Mouse (Mus musculus) midbrain, embryonic 10.5 days (tissue): Measurements from ENCODE around the gene Mtcl1. TPM values are rescaled to one million over a fixed set of nuclear protein-coding genes. Genes with fewer than 3 reads are reported as not detected.

Source experiments
- DNase-seq: peaks from one replicate; pipeline ENCODE4 v3.0.0-alpha.2; 2017; ENCODE audit warnings: low spot score
- H3K27ac ChIP-seq: fragments of 300-500 bp; sonication (generic); replicated peaks from 2 replicates; pipeline ENCODE4 v1.5.1; 2016; ENCODE audit warnings: mild to moderate bottlenecking
- H3K27me3 ChIP-seq: fragments of 300-500 bp; sonication (generic); 2 replicates; pipeline ENCODE4 v1.6.1; 2016; ENCODE audit warnings: low read depth, mild to moderate bottlenecking; ENCODE audit not compliant: poor library complexity, severe bottlenecking
- H3K36me3 ChIP-seq: fragments of 300-500 bp; sonication (generic); 2 replicates; pipeline ENCODE4 v1.6.1; 2016; ENCODE audit warnings: mild to moderate bottlenecking, moderate library complexity
- H3K4me1 ChIP-seq: fragments of 300-500 bp; sonication (generic); 2 replicates; pipeline ENCODE4 v1.6.1; 2016
- H3K4me3 ChIP-seq: fragments of 300-500 bp; sonication (generic); 2 replicates; pipeline ENCODE4 v1.5.1; 2016; ENCODE audit warnings: mild to moderate bottlenecking, moderate library complexity
- H3K9me3 ChIP-seq: fragments of 300-500 bp; sonication (generic); replicated peaks from 2 replicates; pipeline ENCODE4 v1.6.1; 2016; ENCODE audit warnings: mild to moderate bottlenecking
- WGBS: fragments of 180-500 bp; shearing (Covaris S2); methylation state at CpG from one replicate; pipeline ENCODE4 v1.1.7; 2016; 5-methylcytosine and 5-hydroxymethylcytosine counted together
- polyA plus RNA-seq: library from polyadenylated mRNA; unstranded; fragments of >200 nt; fragmentation: Nextera tagmentation; extraction: Ambion mirVana; gene quantifications from 2 replicates; pipeline ENCODE4 v1.2.1, GENCODE M21; 2016

The Mtcl1 gene
- polyA plus RNA-seq, 1 experiment from 2014 or later = 45.9 TPM

GRCm38 (mm10) chr17:66321933-66322332, 127.6 kb downstream of the Mtcl1 start:
- Histone ChIP-seq H3K4me1 (peaks cover 37% of the 10 kb centered on the region), H3K4me3 (no peak overlapping the region), H3K27ac (no peak overlapping the region), H3K36me3 (no peaks in the 10 kb centered on the region), H3K9me3 (no peaks in the 10 kb centered on the region), H3K27me3 (no peaks in the 10 kb centered on the region)
- DNase-seq = no peak
- WGBS = 85% methylated on average over 14 of the region's 14 CpGs

- H3K36me3 ChIP-seq = no peaks in the 10 kb centered on the region
- no peak overlapping the region for H3K4me3 ChIP-seq
- WGBS = 87% methylated on average over 20 of the region's 20 CpGs
- no peak overlapping the region for H3K27ac ChIP-seq
- DNase-seq = no peak
- peaks cover 35% of the 10 kb centered on the region for H3K4me1 ChIP-seq
- no peaks in the 10 kb centered on the region for H3K9me3 ChIP-seq
- H3K27me3 ChIP-seq = no peaks in the 10 kb centered on the region
Observed at GRCm38 (mm10) chr17:66320716-66321372, 128.7 kb downstream of the Mtcl1 start.

GRCm38 (mm10) chr17:66318031-66318430, 131.5 kb downstream of the Mtcl1 start:
- Histone ChIP-seq H3K9me3 (no peaks in the 10 kb centered on the region), H3K4me1 (peaks cover 50% of the 10 kb centered on the region), H3K27me3 (no peaks in the 10 kb centered on the region), H3K27ac (no peak overlapping the region), H3K4me3 (no peak overlapping the region), H3K36me3 (no peaks in the 10 kb centered on the region)
- no peak for DNase-seq
- WGBS = 91% methylated on average over 3 of the region's 3 CpGs

- H3K9me3 ChIP-seq = no peaks in the 10 kb centered on the region
- H3K27ac ChIP-seq = no peak overlapping the region
- WGBS = 87% methylated on average over 4 of the region's 4 CpGs
- no peaks in the 10 kb centered on the region for H3K36me3 ChIP-seq
- H3K4me1 ChIP-seq = peaks cover 50% of the 10 kb centered on the region
- no peak for DNase-seq
- no peaks in the 10 kb centered on the region for H3K27me3 ChIP-seq
- no peak overlapping the region for H3K4me3 ChIP-seq
Observed at GRCm38 (mm10) chr17:66317576-66317975, 132.0 kb downstream of the Mtcl1 start.

GRCm38 (mm10) chr17:66317156-66317555, 132.4 kb downstream of the Mtcl1 start:
- no peaks in the 10 kb centered on the region for H3K9me3 ChIP-seq
- H3K4me3 ChIP-seq = no peak overlapping the region
- no peaks in the 10 kb centered on the region for H3K36me3 ChIP-seq
- peaks cover 49% of the 10 kb centered on the region for H3K4me1 ChIP-seq
- WGBS = 93% methylated on average over 5 of the region's 5 CpGs
- H3K27me3 ChIP-seq = no peaks in the 10 kb centered on the region
- no peak for DNase-seq
- no peak overlapping the region for H3K27ac ChIP-seq

GRCm38 (mm10) chr17:66315451-66315850, 134.1 kb downstream of the Mtcl1 start:
- Histone ChIP-seq H3K27me3 (no peaks in the 10 kb centered on the region), H3K27ac (peak overlapping the region; percentile 84), H3K9me3 (no peaks in the 10 kb centered on the region), H3K4me1 (peaks cover 41% of the 10 kb centered on the region), H3K4me3 (peak overlapping the region; percentile 28), H3K36me3 (no peaks in the 10 kb centered on the region)
- DNase-seq = peak; percentile 56
- 21% methylated on average over 10 of the region's 10 CpGs for WGBS

GRCm38 (mm10) chr17:66314566-66315285, 134.8 kb downstream of the Mtcl1 start:
- Histone ChIP-seq H3K27me3 (no peaks in the 10 kb centered on the region), H3K27ac (peak overlapping the region; percentile 84), H3K36me3 (no peaks in the 10 kb centered on the region), H3K4me3 (no peak overlapping the region), H3K9me3 (no peaks in the 10 kb centered on the region), H3K4me1 (peaks cover 41% of the 10 kb centered on the region)
- 73% methylated on average over 13 of the region's 13 CpGs for WGBS
- DNase-seq = no peak

GRCm38 (mm10) chr17:66301906-66302305, 147.6 kb downstream of the Mtcl1 start:
- Histone ChIP-seq H3K36me3 (no peaks in the 10 kb centered on the region), H3K27me3 (no peaks in the 10 kb centered on the region), H3K9me3 (no peaks in the 10 kb centered on the region), H3K4me3 (no peak overlapping the region), H3K27ac (no peak overlapping the region), H3K4me1 (peaks cover 5% of the 10 kb centered on the region; the same call in 1 of the 2 replicates)
- no peak for DNase-seq
- 90% methylated on average over 7 of the region's 7 CpGs for WGBS

- no peaks in the 10 kb centered on the region for H3K9me3 ChIP-seq
Observed at GRCm38 (mm10) chr17:66301267-66301666, 148.3 kb downstream of the Mtcl1 start.

GRCm38 (mm10) chr17:66297721-66298120, 151.8 kb downstream of the Mtcl1 start:
- H3K27ac ChIP-seq = no peak overlapping the region
- H3K9me3 ChIP-seq = no peaks in the 10 kb centered on the region
- no peak overlapping the region for H3K4me3 ChIP-seq
- DNase-seq = no peak
- H3K27me3 ChIP-seq = no peaks in the 10 kb centered on the region
- no peaks in the 10 kb centered on the region for H3K36me3 ChIP-seq
- WGBS = 95% methylated on average over 3 of the region's 3 CpGs
- H3K4me1 ChIP-seq = peaks cover 8% of the 10 kb centered on the region; the same call in 1 of the 2 replicates

More at GRCm38 (mm10) chr17:66301267-66301666, 148.3 kb downstream of the Mtcl1 start:
- H3K27ac ChIP-seq = no peak overlapping the region
- H3K36me3 ChIP-seq = no peaks in the 10 kb centered on the region
- 79% methylated on average over 4 of the region's 4 CpGs for WGBS
- no peaks in the 10 kb centered on the region for H3K27me3 ChIP-seq
- H3K4me1 ChIP-seq = peaks cover 5% of the 10 kb centered on the region; the same call in 1 of the 2 replicates
- no peak overlapping the region for H3K4me3 ChIP-seq
- no peak for DNase-seq

- Histone ChIP-seq H3K36me3 (no peaks in the 10 kb centered on the region), H3K4me3 (no peak overlapping the region), H3K27ac (no peak overlapping the region), H3K9me3 (peaks cover 5% of the 10 kb centered on the region; the same call in 1 of the 2 replicates), H3K4me1 (0 out of 2 replicates have a peak, but pooled peaks cover 3% of the 10 kb centered on the region), H3K27me3 (no peaks in the 10 kb centered on the region)
- WGBS = 96% methylated on average over 4 of the region's 4 CpGs
- DNase-seq = no peak
Observed at GRCm38 (mm10) chr17:66293581-66293980, 156.0 kb downstream of the Mtcl1 start.

- DNase-seq = no peak
- Histone ChIP-seq H3K27ac (no peak overlapping the region), H3K4me1 (no peaks in the 10 kb centered on the region), H3K27me3 (no peaks in the 10 kb centered on the region), H3K9me3 (peaks cover 5% of the 10 kb centered on the region; the same call in 1 of the 2 replicates), H3K36me3 (no peaks in the 10 kb centered on the region), H3K4me3 (no peak overlapping the region)
- WGBS = 89% methylated on average over 4 of the region's 4 CpGs
Observed at GRCm38 (mm10) chr17:66289894-66290293, 159.7 kb downstream of the Mtcl1 start.
